Mouse (Mus musculus) forebrain, embryonic 15.5 days (tissue): ENCODE results near the gene Tnik. TPM values are rescaled to one million over a fixed set of nuclear protein-coding genes. Genes with fewer than 3 reads are reported as not detected.

Source experiments
- ATAC-seq: fragments of 200-750 bp; cut with Nextera tagmentation; replicated peaks from 2 replicates; pipeline ENCODE4 v1.8.0; 2017; ENCODE audit warnings: mild to moderate bottlenecking, moderate TSS enrichment, moderate library complexity
- H3K27ac ChIP-seq: fragments of 300-500 bp; sonication (generic); replicated peaks from 2 replicates; pipeline ENCODE4 v1.5.1; 2015; ENCODE audit warnings: mild to moderate bottlenecking, inconsistent platforms
- H3K27me3 ChIP-seq: fragments of 300-500 bp; sonication (generic); 2 replicates; pipeline ENCODE4 v1.6.1; 2015; ENCODE audit warnings: inconsistent platforms
- H3K36me3 ChIP-seq: fragments of 300-500 bp; sonication (generic); 2 replicates; pipeline ENCODE4 v1.6.1; 2015; ENCODE audit warnings: mild to moderate bottlenecking, inconsistent platforms
- H3K4me1 ChIP-seq: fragments of 300-500 bp; sonication (generic); 2 replicates; pipeline ENCODE4 v1.6.1; 2015; ENCODE audit warnings: inconsistent platforms
- H3K4me2 ChIP-seq: fragments of 300-500 bp; sonication (generic); replicated peaks from 2 replicates; pipeline ENCODE4 v1.6.1; 2015; ENCODE audit warnings: mild to moderate bottlenecking, inconsistent platforms
- H3K4me3 ChIP-seq: fragments of 300-500 bp; sonication (generic); 2 replicates; pipeline ENCODE4 v1.5.1; 2015; ENCODE audit warnings: mild to moderate bottlenecking, inconsistent platforms
- H3K9ac ChIP-seq: fragments of 300-500 bp; sonication (generic); replicated peaks from 2 replicates; pipeline ENCODE4 v1.6.1; 2015; ENCODE audit warnings: mild to moderate bottlenecking, inconsistent platforms
- H3K9me3 ChIP-seq: fragments of 300-500 bp; sonication (generic); 2 replicates; pipeline ENCODE4 v1.6.1; 2016; ENCODE audit warnings: inconsistent platforms
- WGBS: fragments of 180-500 bp; shearing (Covaris S2); methylation state at CpG from one replicate; pipeline ENCODE4 v1.1.7; 2015; ENCODE audit warnings: mixed read lengths; 5-methylcytosine and 5-hydroxymethylcytosine counted together
- polyA plus RNA-seq: library from polyadenylated mRNA; unstranded; fragments of >200 nt; fragmentation: Nextera tagmentation; extraction: Ambion mirVana; gene quantifications from 2 replicates; pipeline ENCODE4 v1.2.1, GENCODE M21; 2015

Gene Tnik
- polyA plus RNA-seq, 1 experiment from 2014 or later = 97.8 TPM

DNA sequence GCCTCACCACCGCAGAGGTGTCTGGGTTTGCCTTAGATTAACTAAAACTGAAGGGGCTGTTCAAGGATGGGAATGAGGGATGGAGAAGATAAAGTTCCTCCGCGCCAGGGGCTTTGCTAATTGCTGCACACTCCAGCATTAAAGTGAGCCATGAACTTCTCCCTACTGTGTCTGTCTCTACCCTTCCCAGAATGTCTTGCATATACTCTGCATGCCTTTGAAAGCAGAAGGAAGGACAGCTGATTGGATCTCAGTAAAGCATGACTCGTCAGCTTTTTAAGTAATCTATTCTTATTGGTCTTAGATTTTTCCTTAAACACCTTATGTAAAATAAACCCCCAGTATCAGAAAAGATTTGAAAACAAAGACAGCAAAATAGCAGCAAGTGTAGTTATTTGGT is 203.7 kb downstream of the Tnik start:
- ATAC-seq = peak; percentile 55
- H3K9ac ChIP-seq = no peak overlapping the region
- no peak overlapping the region for H3K4me2 ChIP-seq
- peaks cover 17% of the 10 kb centered on the region for H3K4me1 ChIP-seq
- no peaks in the 10 kb centered on the region for H3K36me3 ChIP-seq
- H3K27me3 ChIP-seq = no peaks in the 10 kb centered on the region
- H3K4me3 ChIP-seq = no peak overlapping the region
- 74% methylated on average over 4 of the region's 4 CpGs for WGBS
- peak overlapping the region; percentile 68 for H3K27ac ChIP-seq
- no peaks in the 10 kb centered on the region for H3K9me3 ChIP-seq

DNA sequence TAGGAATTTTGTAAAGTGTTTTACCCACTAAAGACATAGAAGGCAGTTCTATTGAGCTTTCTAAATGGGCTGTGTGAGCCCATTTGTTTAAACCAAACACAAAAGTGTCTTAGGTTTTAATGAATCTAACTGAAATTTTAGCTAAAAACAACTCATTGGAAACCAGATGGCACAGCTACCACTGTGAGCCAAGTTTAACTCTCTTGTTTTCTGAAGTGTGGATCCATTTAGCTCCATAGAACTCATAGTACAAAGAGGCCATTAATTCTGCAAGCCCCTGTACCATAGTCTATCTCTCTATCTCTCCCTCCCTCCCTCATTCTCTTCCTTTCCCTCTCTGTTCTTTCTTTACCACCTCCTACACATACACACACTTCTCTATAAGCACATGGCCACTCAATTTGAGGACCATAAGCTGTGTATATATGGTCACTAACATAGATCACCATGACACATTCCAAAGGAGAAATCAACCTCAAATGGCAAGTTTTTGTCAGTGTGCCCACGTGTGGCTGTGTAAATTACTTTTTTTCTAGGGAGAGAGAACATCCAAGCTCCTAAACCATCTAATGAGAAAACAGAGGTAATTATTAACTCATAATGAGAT is 204.2 kb downstream of the Tnik start:
- H3K4me1 ChIP-seq = peaks cover 17% of the 10 kb centered on the region
- H3K27me3 ChIP-seq = no peaks in the 10 kb centered on the region
- no peak overlapping the region for H3K9ac ChIP-seq
- H3K4me3 ChIP-seq = no peak overlapping the region
- H3K36me3 ChIP-seq = no peaks in the 10 kb centered on the region
- WGBS = 48% methylated on average over 1 of the region's 1 CpGs
- H3K27ac ChIP-seq = peak overlapping the region; percentile 68
- ATAC-seq = peak; percentile 72
- H3K4me2 ChIP-seq = no peak overlapping the region
- H3K9me3 ChIP-seq = no peaks in the 10 kb centered on the region

DNA sequence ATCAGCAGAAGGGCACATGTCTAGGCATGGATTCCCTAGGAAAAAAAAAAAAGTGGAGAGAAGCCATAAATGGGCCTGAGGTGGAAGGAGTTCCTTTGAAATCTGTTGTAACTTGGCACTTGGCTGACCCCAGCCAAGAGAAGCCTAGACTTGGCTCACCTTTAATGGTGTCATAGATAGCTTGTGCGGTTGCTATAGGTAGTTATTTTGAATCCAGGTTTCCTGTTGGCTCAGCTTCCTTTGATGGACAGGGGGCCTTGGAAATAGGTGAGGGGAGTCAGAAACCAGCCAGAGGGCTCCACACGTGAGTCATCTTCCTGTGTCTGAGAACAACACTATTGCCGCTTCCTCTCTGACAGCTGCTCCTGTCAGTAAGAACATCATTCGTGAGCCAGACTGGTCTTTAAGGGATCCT is 204.9 kb downstream of the Tnik start:
- Histone ChIP-seq H3K36me3 (no peaks in the 10 kb centered on the region), H3K4me1 (peaks cover 17% of the 10 kb centered on the region), H3K9ac (no peak overlapping the region), H3K4me3 (no peak overlapping the region), H3K9me3 (no peaks in the 10 kb centered on the region), H3K27ac (0 out of 2 replicates have a peak overlapping the region, but pooled peaks have one; percentile 61), H3K4me2 (no peak overlapping the region), H3K27me3 (no peaks in the 10 kb centered on the region)
- 67% methylated on average over 4 of the region's 4 CpGs for WGBS
- ATAC-seq = no peak

DNA sequence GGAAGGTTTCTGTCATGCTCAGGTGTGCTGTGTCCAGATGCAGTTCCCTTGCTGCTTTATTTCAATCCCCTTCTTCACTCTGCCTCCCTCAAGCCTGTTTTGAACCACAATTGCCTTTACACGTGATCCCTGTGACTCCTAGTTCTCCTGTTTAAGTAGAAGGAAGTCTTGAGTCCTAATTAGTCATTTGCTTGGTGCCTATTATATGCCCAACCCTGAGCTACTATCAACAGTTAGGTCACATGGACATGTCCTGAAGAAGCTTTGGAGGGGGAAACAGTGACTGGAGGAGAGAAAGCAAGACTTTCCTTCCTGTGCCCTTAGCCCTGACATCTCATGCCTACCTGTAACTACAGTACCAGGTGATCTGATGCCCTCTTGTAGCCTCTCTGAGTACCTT is 210.4 kb downstream of the Tnik start:
- no peaks in the 10 kb centered on the region for H3K36me3 ChIP-seq
- H3K9ac ChIP-seq = no peak overlapping the region
- no peaks in the 10 kb centered on the region for H3K27me3 ChIP-seq
- H3K27ac ChIP-seq = no peak overlapping the region
- peaks cover 2% of the 10 kb centered on the region; the same call in 1 of the 2 replicates for H3K4me1 ChIP-seq
- WGBS = 61% methylated on average over 1 of the region's 1 CpGs
- no peak overlapping the region for H3K4me2 ChIP-seq
- no peak for ATAC-seq
- H3K4me3 ChIP-seq = no peak overlapping the region
- H3K9me3 ChIP-seq = no peaks in the 10 kb centered on the region

DNA sequence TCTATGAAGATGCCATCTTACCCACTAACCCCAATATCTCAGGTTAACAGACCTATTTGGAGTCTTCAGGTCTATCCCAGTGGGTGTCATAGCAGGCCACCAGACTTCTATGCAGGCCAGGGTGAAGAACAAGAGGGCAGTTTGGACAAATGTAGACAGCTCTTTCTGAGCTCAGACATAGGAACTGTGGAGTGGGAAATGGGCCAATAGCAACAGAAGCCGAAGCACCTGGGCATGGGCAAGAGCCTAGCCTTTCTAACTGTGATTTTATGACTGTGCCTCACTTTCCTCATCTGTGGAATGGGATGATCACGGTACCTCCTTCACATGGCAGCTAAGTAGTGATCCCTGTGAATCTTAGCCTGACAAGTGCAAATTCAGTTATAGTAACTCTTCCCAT is 214.4 kb downstream of the Tnik start:
- Histone ChIP-seq H3K9ac (no peak overlapping the region), H3K9me3 (no peaks in the 10 kb centered on the region), H3K4me1 (0 out of 2 replicates have a peak, but pooled peaks cover 5% of the 10 kb centered on the region), H3K27me3 (no peaks in the 10 kb centered on the region), H3K4me3 (no peak overlapping the region), H3K4me2 (no peak overlapping the region), H3K27ac (no peak overlapping the region), H3K36me3 (no peaks in the 10 kb centered on the region)
- WGBS = 89% methylated on average over 2 of the region's 2 CpGs
- ATAC-seq = no peak

DNA sequence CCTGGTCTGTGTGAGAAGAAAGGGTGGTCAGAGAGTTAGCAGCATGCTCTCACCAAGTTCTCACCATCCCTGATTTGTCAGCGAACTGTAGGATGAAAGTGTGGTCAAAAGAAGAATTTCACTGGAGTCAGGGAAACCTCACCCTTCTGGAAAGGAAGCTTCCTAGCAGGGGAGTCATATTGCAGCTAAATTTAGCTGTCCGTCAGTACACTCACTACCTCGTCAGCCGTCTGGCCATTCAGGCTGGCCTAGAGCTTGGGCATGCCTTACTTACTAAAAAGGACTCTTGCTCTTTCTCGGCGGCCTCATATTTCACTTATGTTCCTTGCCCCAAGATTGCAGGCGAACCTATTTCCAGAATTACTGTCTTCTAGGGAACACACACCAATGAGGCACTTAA is 222.7 kb downstream of the Tnik start:
- Histone ChIP-seq H3K27me3 (no peaks in the 10 kb centered on the region), H3K36me3 (no peaks in the 10 kb centered on the region), H3K4me3 (no peak overlapping the region), H3K4me2 (no peak overlapping the region), H3K9ac (no peak overlapping the region), H3K4me1 (peaks cover 13% of the 10 kb centered on the region), H3K9me3 (no peaks in the 10 kb centered on the region), H3K27ac (no peak overlapping the region)
- no peak for ATAC-seq
- 87% methylated on average over 7 of the region's 7 CpGs for WGBS

DNA sequence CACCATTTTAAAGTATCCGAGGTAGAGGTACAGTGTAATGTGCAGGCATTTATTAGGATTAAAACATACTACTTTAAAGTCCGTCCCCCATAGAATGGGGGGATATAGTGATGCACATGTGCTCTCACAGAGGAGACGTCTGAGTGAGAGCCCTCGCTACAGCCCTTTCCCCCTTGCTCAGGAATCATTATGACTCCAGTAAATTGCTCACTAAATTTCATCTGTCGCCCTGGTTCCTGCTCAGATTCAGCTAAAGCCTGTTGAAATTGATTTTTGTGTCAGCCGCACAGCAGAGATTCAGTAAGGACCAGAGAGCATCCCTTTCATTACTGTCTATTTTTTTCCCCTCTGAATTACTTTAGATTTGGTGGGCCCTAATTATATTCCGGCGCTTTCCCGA is 224.4 kb downstream of the Tnik start:
- Histone ChIP-seq H3K4me2 (no peak overlapping the region), H3K4me3 (no peak overlapping the region), H3K9ac (no peak overlapping the region), H3K36me3 (no peaks in the 10 kb centered on the region), H3K4me1 (peaks cover 24% of the 10 kb centered on the region), H3K9me3 (no peaks in the 10 kb centered on the region), H3K27me3 (no peaks in the 10 kb centered on the region), H3K27ac (0 out of 2 replicates have a peak overlapping the region, but pooled peaks have one; percentile 19)
- no peak for ATAC-seq
- 52% methylated on average over 9 of the region's 9 CpGs for WGBS

DNA sequence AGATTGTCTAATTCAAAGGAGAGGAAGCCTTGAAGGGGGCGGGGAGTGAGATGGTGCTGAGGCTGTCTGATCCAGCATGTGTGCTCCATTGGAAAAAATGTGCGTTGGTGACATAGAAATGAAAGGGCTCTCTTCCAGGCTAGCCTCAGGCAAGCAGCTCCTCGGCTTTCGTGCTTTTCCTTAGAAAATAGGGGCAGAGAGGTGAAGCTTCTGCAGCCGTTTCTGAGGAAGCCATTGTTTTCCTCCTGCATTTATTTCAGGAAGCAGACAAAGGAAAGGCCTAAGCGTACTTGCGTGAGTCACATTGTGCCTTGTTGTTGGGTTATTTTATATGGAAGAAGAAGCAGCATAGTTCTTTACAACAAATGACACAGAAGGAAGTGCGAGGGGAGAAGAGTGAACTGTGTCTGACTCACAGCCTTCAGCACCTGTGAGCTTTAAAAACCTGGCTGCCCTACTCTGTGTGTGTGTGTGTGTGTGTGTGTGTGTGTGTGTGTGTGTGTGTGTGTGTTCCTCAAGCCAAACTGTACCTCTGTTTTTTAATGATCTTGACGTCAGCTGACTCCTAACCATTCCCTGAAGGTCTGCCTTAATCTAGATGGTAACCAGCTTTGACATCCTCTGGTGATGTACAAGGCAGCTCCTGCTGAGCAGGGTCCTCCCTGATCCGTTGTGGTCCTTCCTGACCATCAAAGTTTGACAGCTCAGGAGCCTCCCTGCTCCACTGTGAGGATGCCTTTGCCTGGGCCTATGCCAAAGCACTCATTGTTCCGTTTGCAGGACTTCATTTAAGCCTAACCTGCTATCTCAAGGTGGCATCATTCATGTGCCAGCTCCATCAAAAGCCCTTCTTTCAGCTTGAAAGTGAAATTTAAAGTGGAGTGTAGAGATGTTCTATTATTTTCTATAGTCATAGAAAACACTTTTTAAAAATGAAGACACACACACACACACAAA is 228.3 kb downstream of the Tnik start:
- Histone ChIP-seq H3K9me3 (no peaks in the 10 kb centered on the region), H3K4me2 (no peak overlapping the region), H3K9ac (no peak overlapping the region), H3K27ac (peak overlapping the region; percentile 75), H3K4me3 (no peak overlapping the region), H3K36me3 (no peaks in the 10 kb centered on the region), H3K27me3 (no peaks in the 10 kb centered on the region), H3K4me1 (peaks cover 17% of the 10 kb centered on the region)
- 15% methylated on average over 11 of the region's 11 CpGs for WGBS
- ATAC-seq = 0 out of 2 replicates have a peak, but pooled peaks have one; percentile 39

DNA sequence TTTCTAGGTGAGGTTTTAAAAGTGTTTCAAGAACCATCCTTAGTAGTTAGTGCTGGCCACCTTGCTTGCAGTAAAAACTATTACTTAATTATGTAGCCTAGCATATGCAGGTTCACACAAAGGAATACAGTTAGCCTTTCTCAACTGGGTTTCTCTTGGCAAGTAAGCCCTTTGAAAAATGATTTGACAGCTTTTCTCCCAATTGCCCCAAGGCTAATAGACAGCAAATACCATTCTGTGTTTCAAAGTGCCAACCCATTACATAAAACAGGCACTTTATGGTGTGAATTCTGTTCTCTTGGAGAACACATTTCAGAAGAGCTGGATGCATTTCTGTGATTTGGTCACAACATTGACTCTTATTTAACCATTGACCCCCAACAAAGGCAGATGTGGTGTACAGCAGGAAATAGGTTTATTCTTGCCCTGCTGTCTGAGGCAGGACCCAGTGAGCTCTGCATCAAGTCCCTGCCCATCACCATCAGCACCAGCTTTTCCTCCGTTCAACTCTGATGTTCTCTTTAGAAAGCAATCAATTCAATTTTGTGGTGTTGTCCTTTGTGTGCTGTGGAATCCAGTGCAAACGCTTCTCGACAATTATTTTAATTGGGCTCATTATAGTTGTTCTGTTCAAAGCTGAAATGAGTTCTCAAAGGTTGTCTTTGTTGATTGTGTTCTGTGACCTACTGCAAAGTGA is 233.9 kb downstream of the Tnik start:
- Histone ChIP-seq H3K4me2 (no peak overlapping the region), H3K36me3 (no peaks in the 10 kb centered on the region), H3K9me3 (no peaks in the 10 kb centered on the region), H3K9ac (no peak overlapping the region), H3K27ac (peak overlapping the region; percentile 51), H3K27me3 (no peaks in the 10 kb centered on the region), H3K4me3 (no peak overlapping the region), H3K4me1 (peaks cover 18% of the 10 kb centered on the region)
- ATAC-seq = peak; percentile 39; the same call in 1 of the 2 replicates
- 17% methylated on average over 3 of the region's 3 CpGs for WGBS

DNA sequence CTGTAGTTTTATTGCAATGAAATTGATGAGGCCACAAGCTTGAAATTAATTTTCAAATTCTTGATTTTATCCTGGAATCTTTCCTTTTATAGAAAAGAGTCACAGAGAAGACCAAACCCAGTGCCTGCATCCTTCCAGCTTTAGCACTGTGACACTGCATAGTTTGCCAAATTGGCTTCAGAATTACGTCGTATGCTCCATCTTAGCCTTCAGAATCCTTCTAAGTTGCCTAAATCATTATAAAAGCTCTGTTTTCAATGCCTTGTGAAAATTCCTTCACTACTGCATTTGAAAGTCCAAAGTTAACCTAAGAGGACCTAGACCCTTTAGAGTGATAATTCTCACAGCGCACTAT is 234.5 kb downstream of the Tnik start:
- Histone ChIP-seq H3K27me3 (no peaks in the 10 kb centered on the region), H3K27ac (peak overlapping the region; percentile 51), H3K4me1 (peaks cover 18% of the 10 kb centered on the region), H3K36me3 (no peaks in the 10 kb centered on the region), H3K4me2 (no peak overlapping the region), H3K9me3 (no peaks in the 10 kb centered on the region), H3K4me3 (no peak overlapping the region), H3K9ac (no peak overlapping the region)
- 59% methylated on average over 3 of the region's 3 CpGs for WGBS
- no peak for ATAC-seq

DNA sequence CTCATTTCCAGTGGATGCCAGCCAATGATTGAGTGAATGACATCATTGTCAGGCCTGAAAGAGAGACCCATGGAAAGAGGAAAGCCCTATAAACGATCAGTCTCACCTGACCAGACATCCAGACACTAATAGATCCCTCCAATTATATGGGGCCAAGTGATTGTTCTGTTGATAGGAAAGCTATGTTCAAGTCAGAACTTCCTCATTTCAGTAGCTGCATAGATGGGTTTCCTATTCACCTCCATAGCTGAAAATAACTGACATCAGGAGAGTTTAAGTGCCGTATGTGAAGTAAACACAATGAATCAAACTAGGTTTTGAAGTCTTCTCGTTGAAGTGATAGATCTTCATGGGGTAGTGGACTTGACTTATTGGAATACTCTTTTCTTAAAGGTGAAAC is 239.7 kb downstream of the Tnik start:
- no peak overlapping the region for H3K4me3 ChIP-seq
- no peak overlapping the region for H3K4me2 ChIP-seq
- peaks cover 5% of the 10 kb centered on the region; the same call in 1 of the 2 replicates for H3K4me1 ChIP-seq
- H3K36me3 ChIP-seq = peaks cover 4% of the 10 kb centered on the region; the same call in 1 of the 2 replicates
- no peaks in the 10 kb centered on the region for H3K27me3 ChIP-seq
- no peaks in the 10 kb centered on the region for H3K9me3 ChIP-seq
- no peak overlapping the region for H3K9ac ChIP-seq
- ATAC-seq = no peak
- no peak overlapping the region for H3K27ac ChIP-seq
- 91% methylated on average over 3 of the region's 3 CpGs for WGBS
